Mouse (Mus musculus): ENCODE measurements around the gene Atf6.

The Atf6 gene

GRCm38 (mm10) chr1:170845448-170846307, 21.9 kb downstream of the Atf6 start:
- DNase-seq (ENCODE audit: low spot score in 2 of 2) = no peak

- DNase-seq (ENCODE audit: low spot score in 2 of 2) = peak in 1 of 2 experiments; percentile 37
Observed at GRCm38 (mm10) chr1:170844380-170844779, 23.2 kb downstream of the Atf6 start.

- no peak for DNase-seq (ENCODE audit: low spot score in 2 of 2)
Observed at GRCm38 (mm10) chr1:170839685-170840084, 27.9 kb downstream of the Atf6 start.

- no peak for DNase-seq (ENCODE audit: low spot score in 2 of 2)
Observed at GRCm38 (mm10) chr1:170834756-170835155, 32.8 kb downstream of the Atf6 start.

- no peak for DNase-seq (ENCODE audit: low spot score in 2 of 2)
Observed at GRCm38 (mm10) chr1:170829781-170830180, 37.8 kb downstream of the Atf6 start.

- DNase-seq (ENCODE audit: low spot score in 2 of 2) = no peak
Observed at GRCm38 (mm10) chr1:170829344-170829743, 38.2 kb downstream of the Atf6 start.

- DNase-seq (ENCODE audit: low spot score in 2 of 2) = no peak
Observed at GRCm38 (mm10) chr1:170820103-170820814, 47.3 kb downstream of the Atf6 start.

GRCm38 (mm10) chr1:170815287-170816004, 52.1 kb downstream of the Atf6 start:
- no peak for DNase-seq (ENCODE audit: low spot score in 2 of 2)

GRCm38 (mm10) chr1:170812822-170813221, 54.7 kb downstream of the Atf6 start:
- DNase-seq (ENCODE audit: low spot score in 2 of 2) = no peak

- no peak for DNase-seq (ENCODE audit: low spot score in 2 of 2)
Observed at GRCm38 (mm10) chr1:170807600-170808270, 59.8 kb downstream of the Atf6 start.

- no peak for DNase-seq (ENCODE audit: low spot score in 2 of 2)
Observed at GRCm38 (mm10) chr1:170804721-170805120, 62.9 kb downstream of the Atf6 start.

GRCm38 (mm10) chr1:170802669-170803068, 64.9 kb downstream of the Atf6 start:
- DNase-seq (ENCODE audit: low spot score in 2 of 2) = no peak

GRCm38 (mm10) chr1:170800694-170801093, 66.9 kb downstream of the Atf6 start:
- no peak for DNase-seq (ENCODE audit: low spot score in 2 of 2)

GRCm38 (mm10) chr1:170795741-170796347, 71.7 kb downstream of the Atf6 start:
- DNase-seq (ENCODE audit: low spot score in 2 of 2) = no peak

- no peak for DNase-seq (ENCODE audit: low spot score in 2 of 2)
Observed at GRCm38 (mm10) chr1:170791542-170791941, 76.0 kb downstream of the Atf6 start.

- DNase-seq (ENCODE audit: low spot score in 2 of 2) = no peak
Observed at GRCm38 (mm10) chr1:170791001-170791400, 76.6 kb downstream of the Atf6 start.

GRCm38 (mm10) chr1:170787643-170788042, 79.9 kb downstream of the Atf6 start:
- no peak for DNase-seq (ENCODE audit: low spot score in 2 of 2)

GRCm38 (mm10) chr1:170786570-170787341, 80.8 kb downstream of the Atf6 start:
- no peak for DNase-seq (ENCODE audit: low spot score in 2 of 2)

GRCm38 (mm10) chr1:170777688-170778087, 89.9 kb downstream of the Atf6 start:
- no peak for DNase-seq (ENCODE audit: low spot score in 2 of 2)

- DNase-seq (ENCODE audit: low spot score in 2 of 2) = no peak
Observed at GRCm38 (mm10) chr1:170774431-170774830, 93.1 kb downstream of the Atf6 start.

- no peak for DNase-seq (ENCODE audit: low spot score in 2 of 2)
Observed at GRCm38 (mm10) chr1:170773506-170773905, 94.1 kb downstream of the Atf6 start.

Data from natural killer cell, adult 2 months (primary cell).